Mouse (Mus musculus): ENCODE measurements around the gene Csk.

DNA sequence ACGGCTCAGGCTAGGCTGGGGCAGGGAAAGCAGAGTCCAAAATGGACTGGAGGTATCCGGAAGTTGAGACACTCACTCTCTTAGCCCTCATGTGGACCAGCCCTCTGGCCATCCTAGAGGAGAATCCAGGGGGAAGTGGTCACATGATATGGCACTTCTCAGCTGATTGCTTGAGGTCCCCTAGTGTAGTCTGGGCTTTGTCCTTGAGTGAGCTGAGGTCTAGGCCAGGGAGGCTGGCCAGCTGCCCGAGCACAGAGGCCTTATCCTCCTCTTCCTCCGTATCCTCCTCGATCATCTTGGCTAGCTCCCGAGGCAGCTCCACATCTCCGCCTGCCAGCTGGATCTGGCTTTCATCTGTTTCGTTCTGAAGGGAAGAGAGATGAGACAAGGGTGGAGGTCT, 51.3 kb downstream of the Csk start:
- no peak for TF ChIP-seq CTCF (IDR thresholded peaks at IDR 0.05; ENCODE audit: insufficient read depth, low read length)
- TF ChIP-seq POLR2A (IDR thresholded peaks at IDR 0.05; ENCODE audit: borderline replicate concordance, extremely low read depth, low read depth, low read length), result no peak

Measured in lung, adult 2 months (tissue).